Mouse (Mus musculus): Measurements from ENCODE around the gene Elk3. TPM values are rescaled to one million over a fixed set of nuclear protein-coding genes. Genes with fewer than 3 reads are reported as not detected.

Gene Elk3
- polyA plus RNA-seq, 1 experiment: 11.0 TPM

- no peak overlapping the region for H3K9ac ChIP-seq (ENCODE audit: low read depth, poor library complexity, severe bottlenecking)
- peaks cover 3% of the 10 kb centered on the region for H3K4me1 ChIP-seq (ENCODE audit: control insufficient read depth, insufficient read depth, low read length)
- no peaks in the 10 kb centered on the region for H3K27me3 ChIP-seq (ENCODE audit: control insufficient read depth, insufficient read depth, low read length, poor library complexity, severe bottlenecking)
- H3K4me3 ChIP-seq (ENCODE audit: low read depth, low read length): no peak overlapping the region
- H3K9me3 ChIP-seq (replicated peaks; ENCODE audit: control insufficient read depth, insufficient read depth, low read length, poor library complexity, severe bottlenecking): no peaks in the 10 kb centered on the region
- H3K27ac ChIP-seq (ENCODE audit: insufficient read depth, low read length): no peak overlapping the region
- no peak for TF ChIP-seq POLR2A (IDR thresholded peaks at IDR 0.05; ENCODE audit: insufficient read depth, low read length)
- no peaks in the 10 kb centered on the region for H3K36me3 ChIP-seq (ENCODE audit: control insufficient read depth, insufficient read depth, low read length, poor library complexity, severe bottlenecking)
Observed at GRCm38 (mm10) chr10:93321763-93322162, 10.8 kb upstream of the Elk3 start.

GRCm38 (mm10) chr10:93320148-93320547, 9.2 kb upstream of the Elk3 start:
- H3K27me3 ChIP-seq (ENCODE audit: control insufficient read depth, insufficient read depth, low read length, poor library complexity, severe bottlenecking): no peaks in the 10 kb centered on the region
- H3K4me1 ChIP-seq (ENCODE audit: control insufficient read depth, insufficient read depth, low read length): no peaks in the 10 kb centered on the region
- no peak overlapping the region for H3K27ac ChIP-seq (ENCODE audit: insufficient read depth, low read length)
- H3K4me3 ChIP-seq (ENCODE audit: low read depth, low read length): no peak overlapping the region
- no peaks in the 10 kb centered on the region for H3K36me3 ChIP-seq (ENCODE audit: control insufficient read depth, insufficient read depth, low read length, poor library complexity, severe bottlenecking)
- TF ChIP-seq CTCF (IDR thresholded peaks at IDR 0.05; ENCODE audit: low read depth, low read length): no peak
- no peak for TF ChIP-seq EP300 (IDR thresholded peaks at IDR 0.05; ENCODE audit: insufficient read depth, low read depth, low read length)
- TF ChIP-seq POLR2A (IDR thresholded peaks at IDR 0.05; ENCODE audit: insufficient read depth, low read length): no peak
- no peaks in the 10 kb centered on the region for H3K9me3 ChIP-seq (replicated peaks; ENCODE audit: control insufficient read depth, insufficient read depth, low read length, poor library complexity, severe bottlenecking)
- no peak overlapping the region for H3K9ac ChIP-seq (ENCODE audit: low read depth, poor library complexity, severe bottlenecking)

GRCm38 (mm10) chr10:93319526-93320063, 8.7 kb upstream of the Elk3 start:
- Histone ChIP-seq H3K4me3 (ENCODE audit: low read depth, low read length) (no peak overlapping the region), H3K4me1 (ENCODE audit: control insufficient read depth, insufficient read depth, low read length) (no peaks in the 10 kb centered on the region), H3K36me3 (ENCODE audit: control insufficient read depth, insufficient read depth, low read length, poor library complexity, severe bottlenecking) (no peaks in the 10 kb centered on the region), H3K27ac (ENCODE audit: insufficient read depth, low read length) (no peak overlapping the region), H3K9me3 (replicated peaks; ENCODE audit: control insufficient read depth, insufficient read depth, low read length, poor library complexity, severe bottlenecking) (no peaks in the 10 kb centered on the region), H3K9ac (ENCODE audit: low read depth, poor library complexity, severe bottlenecking) (no peak overlapping the region), H3K27me3 (ENCODE audit: control insufficient read depth, insufficient read depth, low read length, poor library complexity, severe bottlenecking) (no peaks in the 10 kb centered on the region)
- TF ChIP-seq POLR2A (IDR thresholded peaks at IDR 0.05; ENCODE audit: insufficient read depth, low read length) (no peak), CTCF (IDR thresholded peaks at IDR 0.05; ENCODE audit: low read depth, low read length) (no peak), EP300 (IDR thresholded peaks at IDR 0.05; ENCODE audit: insufficient read depth, low read depth, low read length) (no peak)

- Histone ChIP-seq H3K9ac (ENCODE audit: low read depth, poor library complexity, severe bottlenecking) (no peak overlapping the region), H3K4me3 (ENCODE audit: low read depth, low read length) (no peak overlapping the region), H3K27ac (ENCODE audit: insufficient read depth, low read length) (peak overlapping the region; percentile 9; the same call in 1 of the 2 replicates), H3K4me1 (ENCODE audit: control insufficient read depth, insufficient read depth, low read length) (no peaks in the 10 kb centered on the region), H3K27me3 (ENCODE audit: control insufficient read depth, insufficient read depth, low read length, poor library complexity, severe bottlenecking) (no peaks in the 10 kb centered on the region), H3K9me3 (replicated peaks; ENCODE audit: control insufficient read depth, insufficient read depth, low read length, poor library complexity, severe bottlenecking) (no peaks in the 10 kb centered on the region), H3K36me3 (ENCODE audit: control insufficient read depth, insufficient read depth, low read length, poor library complexity, severe bottlenecking) (no peaks in the 10 kb centered on the region)
- TF ChIP-seq POLR2A (IDR thresholded peaks at IDR 0.05; ENCODE audit: insufficient read depth, low read length) (no peak), CTCF (IDR thresholded peaks at IDR 0.05; ENCODE audit: low read depth, low read length) (no peak), EP300 (IDR thresholded peaks at IDR 0.05; ENCODE audit: insufficient read depth, low read depth, low read length) (no peak)
Observed at GRCm38 (mm10) chr10:93316909-93317308, 6.0 kb upstream of the Elk3 start.

- Histone ChIP-seq H3K27me3 (ENCODE audit: control insufficient read depth, insufficient read depth, low read length, poor library complexity, severe bottlenecking) (no peaks in the 10 kb centered on the region), H3K27ac (ENCODE audit: insufficient read depth, low read length) (no peak overlapping the region), H3K4me3 (ENCODE audit: low read depth, low read length) (no peak overlapping the region), H3K9ac (ENCODE audit: low read depth, poor library complexity, severe bottlenecking) (peak overlapping the region; percentile 90; the same call in 1 of the 2 replicates), H3K36me3 (ENCODE audit: control insufficient read depth, insufficient read depth, low read length, poor library complexity, severe bottlenecking) (no peaks in the 10 kb centered on the region), H3K9me3 (replicated peaks; ENCODE audit: control insufficient read depth, insufficient read depth, low read length, poor library complexity, severe bottlenecking) (no peaks in the 10 kb centered on the region), H3K4me1 (ENCODE audit: control insufficient read depth, insufficient read depth, low read length) (no peaks in the 10 kb centered on the region)
- no peak for TF ChIP-seq CTCF (IDR thresholded peaks at IDR 0.05; ENCODE audit: low read depth, low read length)
Observed at GRCm38 (mm10) chr10:93311576-93311975, 641 bp upstream of the Elk3 start.

- Histone ChIP-seq H3K36me3 (ENCODE audit: control insufficient read depth, insufficient read depth, low read length, poor library complexity, severe bottlenecking) (no peaks in the 10 kb centered on the region), H3K27ac (ENCODE audit: insufficient read depth, low read length) (no peak overlapping the region), H3K27me3 (ENCODE audit: control insufficient read depth, insufficient read depth, low read length, poor library complexity, severe bottlenecking) (no peaks in the 10 kb centered on the region), H3K4me3 (ENCODE audit: low read depth, low read length) (peak overlapping the region; percentile 68), H3K9me3 (replicated peaks; ENCODE audit: control insufficient read depth, insufficient read depth, low read length, poor library complexity, severe bottlenecking) (no peaks in the 10 kb centered on the region), H3K9ac (ENCODE audit: low read depth, poor library complexity, severe bottlenecking) (peak overlapping the region; percentile 90), H3K4me1 (ENCODE audit: control insufficient read depth, insufficient read depth, low read length) (no peaks in the 10 kb centered on the region)
- TF ChIP-seq POLR2A (IDR thresholded peaks at IDR 0.05; ENCODE audit: insufficient read depth, low read length) (no peak), CTCF (IDR thresholded peaks at IDR 0.05; ENCODE audit: low read depth, low read length) (no peak)
Observed at GRCm38 (mm10) chr10:93309934-93310621, 857 bp downstream of the Elk3 start.
